18 mouse cellular contexts compared by ENCODE assay signal in genomic region chr1:140434791-140435190, GRCm38 (mm10).
DNase-seq lines count a peak whose midpoint lies in the region.
"Had no signal": no experiment of that assay in that cellular context is flagged by ENCODE, and none has a peak within 500 bp of the region (broad histone marks: within the 10 kb centered on the region; RNA-seq: fewer than 3 reads in every experiment).

No protein-coding gene starts in this region.

- DNase-seq in right cerebral cortex, adult 18-20 months = peak; percentile 25
- DNase-seq in right cerebral cortex, postnatal 14 days = no peak
- peak; percentile 26 for DNase-seq in R1 (ENCODE audit: low read depth, low spot score)
- peak; percentile 60 for DNase-seq in telencephalon, adult 2 months (ENCODE audit: low read depth, low spot score)
- DNase-seq in lung, postnatal 10 days = no peak
- no peak for DNase-seq in layer of hippocampus, adult 11-12 months (ENCODE audit: low spot score)
- DNase-seq: adrenal gland, adult 8-10 months; adrenal gland, postnatal 25 days; B cell, adult 2 months; cerebellum, adult 18-20 months; cerebellum, adult 9-10 months; cerebellum, postnatal 14 days; forebrain, postnatal 0 days; gastrocnemius, postnatal 10 days; gastrocnemius, postnatal 36 days; heart, adult 2 months; heart, postnatal 14 days; heart, postnatal 4 days had no signal

Comparison
In these comparisons a context has a peak if more than half of its experiments do, and no peak if none do; other contexts are left out.
1. DNase-seq: peak in right cerebral cortex, adult 18-20 months (single experiment), R1 (single experiment) and telencephalon, adult 2 months (single experiment); none in right cerebral cortex, postnatal 14 days (single experiment), lung, postnatal 10 days (single experiment) and layer of hippocampus, adult 11-12 months (single experiment).